Mouse (Mus musculus) CH12.LX (cell line): ENCODE measurements at regions not wholly inside any gene's neighbourhood (a gene's known extent, or its start where the extent isn't known, plus 50 kb on each side); places are given as distances from the start of the nearest gene placed in this dataset.

Experiments used
- DNase-seq: peaks from one replicate; pipeline ENCODE4 v3.0.0-alpha.2; 2013; ENCODE audit errors: extremely low read depth
- H3K27ac ChIP-seq: 2 replicates; pipeline ENCODE4 v1.5.1; 2012; ENCODE audit warnings: low read depth, mild to moderate bottlenecking, control low read depth, moderate library complexity; ENCODE audit not compliant: insufficient read depth
- H3K27me3 ChIP-seq: replicated peaks from 2 replicates; pipeline ENCODE3; 2012; ENCODE audit warnings: inconsistent platforms
- H3K36me3 ChIP-seq, 2 experiments: replicated peaks in 1 of 2; 2 replicates each; pipeline versions ENCODE3 to v1.6.1; 2012; ENCODE audit warnings: inconsistent platforms in 1 of 2, low read length in 1 of 2, mild to moderate bottlenecking in 1 of 2, mixed read lengths in 1 of 2, moderate library complexity in 1 of 2; ENCODE audit not compliant: control insufficient read depth in 1 of 2, insufficient read depth in 1 of 2
- H3K4me1 ChIP-seq, 2 experiments: 2 replicates each; pipeline ENCODE4 v1.6.1; 2012; ENCODE audit warnings: inconsistent platforms in 1 of 2, moderate library complexity in 1 of 2; ENCODE audit not compliant: insufficient read depth in 2 of 2, control insufficient read depth in 1 of 2
- H3K4me2 ChIP-seq: 2 replicates; pipeline ENCODE4 v1.6.1; 2012; ENCODE audit warnings: low read depth, mild to moderate bottlenecking, control low read depth; ENCODE audit not compliant: poor library complexity, insufficient read depth, severe bottlenecking
- H3K4me3 ChIP-seq, 3 experiments: fragments of 150-350 bp in 1 of 3; sonication (generic) in 1 of 3; replicated peaks in 1 of 3; 2 replicates each; pipeline versions ENCODE3 to v1.5.1; 2011 to 2012; ENCODE audit warnings: low read depth in 2 of 3, low read length in 2 of 3, mild to moderate bottlenecking in 2 of 3, moderate library complexity in 2 of 3, control low read depth in 1 of 3, improper control_type of control experiment in 1 of 3, inconsistent platforms in 1 of 3, mixed read lengths in 1 of 3; ENCODE audit not compliant: poor library complexity in 1 of 3
- H3K79me2 ChIP-seq: replicated peaks from 2 replicates; pipeline ENCODE4 v1.6.1; 2012; ENCODE audit warnings: mild to moderate bottlenecking, moderate library complexity; ENCODE audit not compliant: control insufficient read depth, poor library complexity, insufficient read depth, severe bottlenecking; ENCODE audit errors: extremely low read depth
- H3K9ac ChIP-seq: 2 replicates; pipeline ENCODE4 v1.6.1; 2012; ENCODE audit warnings: low read depth, mild to moderate bottlenecking, control low read depth, moderate library complexity; ENCODE audit not compliant: insufficient read depth
- H3K9me3 ChIP-seq: replicated peaks from 2 replicates; pipeline ENCODE3; 2012; ENCODE audit warnings: low read length, inconsistent platforms, mixed read lengths
- BHLHE40 ChIP-seq: IDR thresholded peaks from 2 replicates; pipeline ENCODE4 v1.6.1; 2011; ENCODE audit warnings: mild to moderate bottlenecking, low read depth, low read length, improper control_type of control experiment
- CHD1 ChIP-seq: IDR thresholded peaks from 2 replicates; pipeline ENCODE4 v1.6.1; 2012; ENCODE audit warnings: low read depth, low read length, improper control_type of control experiment, inconsistent platforms
- CHD2 ChIP-seq: IDR thresholded peaks from 2 replicates; pipeline ENCODE4 v1.6.1; 2011; ENCODE audit warnings: low read length, improper control_type of control experiment
- E2F4 ChIP-seq: IDR thresholded peaks from 2 replicates; pipeline ENCODE4 v1.6.1; 2011; ENCODE audit warnings: low read depth, low read length, improper control_type of control experiment; ENCODE audit not compliant: insufficient replicate concordance
- ELF1 ChIP-seq: IDR thresholded peaks from 2 replicates; pipeline ENCODE4 v1.6.1; 2014; ENCODE audit warnings: low read depth, mild to moderate bottlenecking, inconsistent platforms, low read length, improper control_type of control experiment
- EP300 ChIP-seq: IDR thresholded peaks from 2 replicates; pipeline ENCODE4 v1.6.1; 2011; ENCODE audit warnings: low read length, improper control_type of control experiment
- GABPA ChIP-seq: IDR thresholded peaks from 2 replicates; pipeline ENCODE4 v1.6.1; 2012; ENCODE audit warnings: low read depth, low read length, improper control_type of control experiment, inconsistent platforms; ENCODE audit not compliant: insufficient replicate concordance
- HCFC1 ChIP-seq: IDR thresholded peaks from 2 replicates; pipeline ENCODE4 v1.6.1; 2012; ENCODE audit warnings: low read depth, mild to moderate bottlenecking, inconsistent platforms, low read length, improper control_type of control experiment
- IRF4 ChIP-seq: IDR thresholded peaks from 2 replicates; pipeline ENCODE4 v1.6.1; 2014; ENCODE audit warnings: low read depth, mild to moderate bottlenecking, inconsistent platforms, low read length, improper control_type of control experiment
- JUN ChIP-seq: IDR thresholded peaks from 2 replicates; pipeline ENCODE4 v1.6.1; 2011; ENCODE audit warnings: low read depth, mild to moderate bottlenecking, low read length, improper control_type of control experiment, moderate library complexity; ENCODE audit not compliant: insufficient read depth
- JUND ChIP-seq: conservative IDR thresholded peaks from 2 replicates; pipeline ENCODE4 v1.6.1; 2011; ENCODE audit warnings: low read depth, low read length, improper control_type of control experiment
- KAT2A ChIP-seq: IDR thresholded peaks from 2 replicates; pipeline ENCODE4 v1.6.1; 2012; ENCODE audit warnings: low read length, improper control_type of control experiment, inconsistent platforms; ENCODE audit not compliant: insufficient replicate concordance
- MAFK ChIP-seq: IDR thresholded peaks from 2 replicates; pipeline ENCODE4 v1.6.1; 2011; ENCODE audit warnings: low read length, improper control_type of control experiment; ENCODE audit not compliant: insufficient replicate concordance
- MAZ ChIP-seq: IDR thresholded peaks from 2 replicates; pipeline ENCODE4 v1.6.1; 2012; ENCODE audit warnings: low read depth, mild to moderate bottlenecking, inconsistent platforms, low read length, improper control_type of control experiment, moderate library complexity
- MEF2A ChIP-seq: IDR thresholded peaks from 2 replicates; pipeline ENCODE4 v1.6.1; 2014; ENCODE audit warnings: low read depth, mild to moderate bottlenecking, inconsistent platforms, low read length, improper control_type of control experiment, borderline replicate concordance
- NELFE ChIP-seq: IDR thresholded peaks from 2 replicates; pipeline ENCODE4 v1.6.1; 2011; ENCODE audit warnings: low read depth, low read length, improper control_type of control experiment
- NRF1 ChIP-seq: IDR thresholded peaks from 2 replicates; pipeline ENCODE4 v1.6.1; 2014; ENCODE audit warnings: low read depth, mild to moderate bottlenecking, inconsistent platforms, low read length, improper control_type of control experiment, moderate library complexity
- PAX5 ChIP-seq: IDR thresholded peaks from 2 replicates; pipeline ENCODE4 v1.6.1; 2012; ENCODE audit warnings: low read length, inconsistent platforms, mixed read lengths
- RAD21 ChIP-seq: IDR thresholded peaks from 2 replicates; pipeline ENCODE4 v1.6.1; 2011; ENCODE audit warnings: low read depth, mild to moderate bottlenecking, low read length, improper control_type of control experiment, moderate library complexity
- SIN3A ChIP-seq: IDR thresholded peaks from 2 replicates; pipeline ENCODE4 v1.6.1; 2012; ENCODE audit warnings: low read length, improper control_type of control experiment, inconsistent platforms
- SMC3 ChIP-seq: IDR thresholded peaks from 2 replicates; pipeline ENCODE4 v1.6.1; 2011; ENCODE audit warnings: low read depth, low read length, improper control_type of control experiment
- TCF12 ChIP-seq: IDR thresholded peaks from 2 replicates; pipeline ENCODE4 v1.6.1; 2014; ENCODE audit warnings: low read depth, mild to moderate bottlenecking, inconsistent platforms, low read length, improper control_type of control experiment
- UBTF ChIP-seq: IDR thresholded peaks from 2 replicates; pipeline ENCODE4 v1.6.1; 2012; ENCODE audit warnings: low read depth, mild to moderate bottlenecking, inconsistent platforms, low read length, improper control_type of control experiment, moderate library complexity
- USF1 ChIP-seq: IDR thresholded peaks from 2 replicates; pipeline ENCODE4 v1.6.1; 2014; ENCODE audit warnings: low read depth, mild to moderate bottlenecking, inconsistent platforms, low read length, improper control_type of control experiment
- USF2 ChIP-seq: conservative IDR thresholded peaks from 2 replicates; pipeline ENCODE4 v1.6.1; 2011; ENCODE audit warnings: low read depth, low read length, improper control_type of control experiment
- ZC3H11A ChIP-seq: IDR thresholded peaks from 2 replicates; pipeline ENCODE4 v1.6.1; 2012; ENCODE audit warnings: low read depth, mild to moderate bottlenecking, inconsistent platforms, low read length, improper control_type of control experiment
- ZMIZ1 ChIP-seq: IDR thresholded peaks from 2 replicates; pipeline ENCODE4 v1.6.1; 2012; ENCODE audit warnings: low read depth, mild to moderate bottlenecking, inconsistent platforms, low read length, improper control_type of control experiment
- dilution Hi-C: fragments of 300-500 bp; cut with MboI; formaldehyde crosslinking; loops from 2 replicates; pipeline ENCODE4 v1.14.3; 2020; ENCODE audit warnings: low sequenced_read_pairs; ENCODE audit not compliant: extremely low pct_unique_long_range_greater_than_20kb, extremely low pct_ligation_motif_present
- in situ Hi-C: fragments of 300-500 bp; cut with MboI; formaldehyde crosslinking; loops from 3 replicates; pipeline ENCODE4 v1.14.3; 2019; ENCODE audit warnings: low sequenced_read_pairs, low pct_ligation_motif_present, low pct_unique_long_range_greater_than_20kb, mixed read lengths

DNA sequence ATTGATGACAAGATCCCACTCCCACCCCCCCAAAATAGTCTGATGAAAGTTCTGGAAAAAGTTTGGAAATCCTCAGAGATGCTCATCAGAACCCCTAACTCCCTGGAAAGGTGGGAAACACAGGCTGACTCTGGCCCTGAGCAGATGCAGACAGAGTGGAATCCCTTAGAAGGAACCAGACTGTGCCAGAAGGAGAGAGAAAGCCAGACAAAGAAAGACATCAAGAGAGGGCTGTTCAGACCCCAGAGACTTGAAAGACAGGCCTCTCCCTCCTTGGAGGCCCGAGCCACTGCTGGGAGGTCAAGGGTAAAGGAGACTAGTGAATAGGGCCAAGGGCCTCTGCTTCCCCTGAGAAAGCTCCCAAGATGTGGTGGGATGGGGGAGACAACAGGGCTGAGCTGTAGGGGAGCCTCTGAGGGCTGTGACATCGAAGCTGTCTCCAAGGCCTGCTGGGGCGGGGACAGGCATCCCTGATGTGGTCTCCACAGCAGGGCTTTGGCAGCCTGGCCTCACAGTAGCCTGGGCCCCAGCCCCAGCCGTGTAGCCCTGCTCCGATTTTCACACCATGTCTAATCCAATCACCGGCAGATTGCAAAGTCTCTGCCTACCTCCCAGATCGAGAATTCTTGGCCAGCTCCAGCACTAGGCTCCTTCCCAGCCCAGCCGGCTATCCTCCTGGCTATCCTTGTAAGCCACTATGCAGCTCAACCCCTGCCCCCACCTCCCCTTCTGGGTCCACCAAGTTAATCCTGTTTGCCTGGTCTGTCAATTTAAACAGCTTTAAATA is 83.5 kb upstream of the Parp11 start (continued):
- no peak for TF ChIP-seq HCFC1

DNA sequence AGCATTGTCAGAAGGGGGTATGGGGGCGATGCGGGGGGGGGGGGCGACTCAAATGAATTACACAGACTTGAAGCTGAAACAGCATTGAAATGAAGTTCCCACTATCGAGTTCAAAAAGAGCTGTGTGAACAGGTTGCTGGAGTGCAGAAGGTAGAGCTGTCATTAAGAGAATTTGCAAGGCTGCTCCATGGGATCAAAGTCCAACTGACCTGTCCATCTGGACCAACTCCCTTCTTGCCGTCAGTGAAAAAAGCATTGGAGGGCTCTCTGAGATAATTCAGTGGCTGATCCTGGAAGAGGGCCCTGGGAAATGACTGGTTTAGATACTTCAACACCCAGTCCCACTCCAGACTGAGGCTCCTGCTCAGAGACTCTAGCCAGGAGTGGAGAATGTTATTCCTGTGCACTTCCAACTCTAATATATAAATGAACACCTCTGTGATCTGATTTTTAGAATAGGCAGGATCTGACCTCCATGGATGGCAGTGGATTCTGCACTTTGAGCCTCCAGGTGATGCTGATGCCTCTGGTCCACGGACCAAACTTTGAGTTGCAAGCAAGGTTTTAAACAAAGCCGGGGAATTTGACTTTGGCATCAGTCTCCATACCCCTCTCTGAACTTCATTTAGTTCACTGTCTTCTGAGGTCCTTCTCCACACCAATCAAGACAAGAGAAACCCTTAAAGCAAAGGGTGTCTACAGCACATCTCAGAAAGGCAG is 82.6 kb upstream of the Parp11 start:
- dilution Hi-C loops (no loop called here), in situ Hi-C loops (loop anchor here (5.0 kb wide), 1 partner anchor 217 kb away; no protein-coding TSS in a partner anchor)
- TF ChIP-seq TCF12 = no peak
- no peak for TF ChIP-seq MAZ
- no peak for TF ChIP-seq KAT2A
- no peak for TF ChIP-seq PAX5
- no peak for TF ChIP-seq MAFK
- no peak for TF ChIP-seq IRF4
- TF ChIP-seq NRF1 = no peak
- no peak for TF ChIP-seq EP300
- Histone ChIP-seq H3K79me2 (no peaks in the 10 kb centered on the region), H3K36me3 (no peaks in the 10 kb centered on the region), H3K4me3 (no peak overlapping the region), H3K4me1 (peaks cover 12 to 16% of the 10 kb centered on the region in 2 experiments), H3K27me3 (peaks cover 4% of the 10 kb centered on the region), H3K27ac (no peak overlapping the region), H3K9me3 (no peaks in the 10 kb centered on the region), H3K4me2 (no peak overlapping the region), H3K9ac (no peak overlapping the region)
- no peak for DNase-seq

DNA sequence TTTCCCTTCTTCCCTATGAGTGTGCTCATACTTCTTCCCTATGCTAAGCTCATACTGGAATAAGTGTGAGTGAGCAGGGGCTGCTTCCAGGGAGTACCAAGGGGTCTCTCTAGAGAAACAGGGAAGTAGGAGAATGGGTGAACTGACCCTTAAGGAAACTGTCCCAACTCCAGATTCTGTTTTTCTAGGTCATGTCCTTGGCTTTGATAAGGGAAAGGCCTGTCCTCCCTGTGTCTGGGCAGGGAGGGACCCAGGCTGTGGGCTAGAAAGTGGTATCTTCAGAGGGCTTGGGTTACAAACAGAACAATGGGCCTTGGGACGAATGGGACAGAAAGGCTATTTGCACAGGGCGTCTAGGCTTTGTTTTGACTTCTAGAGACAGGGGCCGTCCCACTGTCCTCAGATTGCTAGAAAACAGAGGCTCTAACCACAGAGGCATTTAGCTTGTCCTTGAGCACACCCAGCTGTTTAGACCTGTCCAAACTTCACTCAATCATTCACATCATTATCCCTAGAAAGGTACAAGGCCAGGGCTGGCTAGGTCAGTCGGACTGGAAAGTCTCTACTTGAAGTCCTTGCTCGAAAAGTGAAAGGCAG is 82.0 kb upstream of the Parp11 start:
- in situ Hi-C loops = loop anchor here (5.0 kb wide), 1 partner anchor 217 kb away; no protein-coding TSS in a partner anchor
- TF ChIP-seq CHD2 (no peak), JUN (no peak), E2F4 (no peak), MEF2A (no peak), ZMIZ1 (no peak), ELF1 (no peak), JUND (no peak), BHLHE40 (no peak), CHD1 (no peak), USF1 (no peak), PAX5 (no peak), EP300 (no peak), NRF1 (no peak), IRF4 (no peak), SMC3 (peak; percentile 20; the same call in 1 of the 2 replicates), UBTF (no peak), NELFE (no peak), GABPA (no peak), SIN3A (no peak), ZC3H11A (no peak), USF2 (no peak), RAD21 (peak; percentile 54)

More for the DNA sequence above, 82.0 kb upstream of the Parp11 start:
- no peaks in the 10 kb centered on the region for H3K79me2 ChIP-seq
- no peak overlapping the region for H3K4me2 ChIP-seq
- no peak overlapping the region for H3K4me3 ChIP-seq
- no peak for DNase-seq
- peaks cover 8 to 9% of the 10 kb centered on the region in 2 experiments for H3K4me1 ChIP-seq
- H3K9ac ChIP-seq = no peak overlapping the region
- H3K27ac ChIP-seq = no peak overlapping the region
- H3K9me3 ChIP-seq = no peaks in the 10 kb centered on the region
- dilution Hi-C loops = no loop called here
- H3K36me3 ChIP-seq = no peaks in the 10 kb centered on the region
- peaks cover 4% of the 10 kb centered on the region for H3K27me3 ChIP-seq
